Mouse (Mus musculus) hindbrain, embryonic 13.5 days (tissue): ENCODE data around the gene Ccdc106. TPM values are rescaled to one million over a fixed set of nuclear protein-coding genes. Genes with fewer than 3 reads are reported as not detected.
A peak's percentile ranks its signal among the peaks of the same experiment; 100 is the strongest.
"Not testable (repeated sequence)": the region's sequence is repeated elsewhere in the genome, so short reads cannot be mapped to it uniquely, and the experiment has no call there.

Experiments used
- ATAC-seq: fragments of 200-750 bp; cut with Nextera tagmentation; 2 replicates; pipeline ENCODE4 v1.8.0; 2017; ENCODE audit warnings: moderate TSS enrichment; ENCODE audit not compliant: low FRiP score
- H3K27ac ChIP-seq: fragments of 300-500 bp; sonication (generic); 2 replicates; pipeline ENCODE4 v1.5.1; 2015; ENCODE audit warnings: inconsistent platforms, mild to moderate bottlenecking, moderate library complexity
- H3K27me3 ChIP-seq: fragments of 300-500 bp; sonication (generic); 2 replicates; pipeline ENCODE4 v1.6.1; 2015; ENCODE audit warnings: mild to moderate bottlenecking, inconsistent platforms
- H3K36me3 ChIP-seq: fragments of 300-500 bp; sonication (generic); 2 replicates; pipeline ENCODE4 v1.6.1; 2015; ENCODE audit warnings: mild to moderate bottlenecking, inconsistent platforms
- H3K4me1 ChIP-seq: fragments of 300-500 bp; sonication (generic); replicated peaks from 2 replicates; pipeline ENCODE4 v1.6.1; 2015; ENCODE audit warnings: inconsistent platforms
- H3K4me2 ChIP-seq: fragments of 300-500 bp; sonication (generic); 2 replicates; pipeline ENCODE4 v1.6.1; 2015; ENCODE audit warnings: inconsistent platforms, mild to moderate bottlenecking, moderate library complexity
- H3K4me3 ChIP-seq: fragments of 300-500 bp; sonication (generic); 2 replicates; pipeline ENCODE4 v1.5.1; 2015; ENCODE audit warnings: mild to moderate bottlenecking, inconsistent platforms
- H3K9ac ChIP-seq: fragments of 300-500 bp; sonication (generic); 2 replicates; pipeline ENCODE4 v1.6.1; 2015; ENCODE audit warnings: mild to moderate bottlenecking, inconsistent platforms
- H3K9me3 ChIP-seq: fragments of 300-500 bp; sonication (generic); 2 replicates; pipeline ENCODE4 v1.6.1; 2016; ENCODE audit warnings: inconsistent platforms
- WGBS: fragments of 180-500 bp; shearing (Covaris S2); methylation state at CpG from one replicate; pipeline ENCODE4 v1.1.7; 2015; 5-methylcytosine and 5-hydroxymethylcytosine counted together
- polyA plus RNA-seq: library from polyadenylated mRNA; unstranded; fragments of >200 nt; fragmentation: Nextera tagmentation; extraction: Ambion mirVana; gene quantifications from 2 replicates; pipeline ENCODE4 v1.2.1, GENCODE M21; 2015

The Ccdc106 gene
- polyA plus RNA-seq, 1 experiment from 2014 or later, result 38.7 TPM

DNA sequence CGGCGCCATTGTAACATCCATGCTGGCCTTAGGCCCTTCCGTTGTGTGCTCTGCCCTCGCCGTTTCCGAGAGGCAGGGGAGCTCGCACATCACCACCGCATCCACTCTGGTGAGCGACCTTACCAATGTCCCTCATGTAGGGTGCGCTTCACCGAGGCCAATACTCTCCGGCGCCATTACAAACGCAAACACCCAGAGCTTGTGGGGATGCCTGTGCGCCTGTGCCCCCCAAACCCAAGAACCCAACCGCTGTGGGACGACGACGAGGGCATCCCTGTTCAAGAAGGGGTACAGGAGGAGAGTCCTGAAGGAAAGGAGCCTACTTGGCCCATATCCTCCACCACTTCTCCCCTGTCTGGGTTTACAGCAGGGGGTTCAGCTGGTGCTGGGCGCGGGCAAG, 2.4 kb upstream of the Ccdc106 start:
- H3K9ac ChIP-seq, result no peak overlapping the region
- no peak for ATAC-seq
- no peak overlapping the region for H3K4me3 ChIP-seq
- no peaks in the 10 kb centered on the region for H3K9me3 ChIP-seq
- H3K27me3 ChIP-seq, result no peaks in the 10 kb centered on the region
- peaks cover 33% of the 10 kb centered on the region for H3K4me1 ChIP-seq
- H3K4me2 ChIP-seq, result no peak overlapping the region
- peaks cover 20% of the 10 kb centered on the region for H3K36me3 ChIP-seq
- WGBS, result 98% methylated on average over 21 of the region's 21 CpGs
- H3K27ac ChIP-seq, result no peak overlapping the region

DNA sequence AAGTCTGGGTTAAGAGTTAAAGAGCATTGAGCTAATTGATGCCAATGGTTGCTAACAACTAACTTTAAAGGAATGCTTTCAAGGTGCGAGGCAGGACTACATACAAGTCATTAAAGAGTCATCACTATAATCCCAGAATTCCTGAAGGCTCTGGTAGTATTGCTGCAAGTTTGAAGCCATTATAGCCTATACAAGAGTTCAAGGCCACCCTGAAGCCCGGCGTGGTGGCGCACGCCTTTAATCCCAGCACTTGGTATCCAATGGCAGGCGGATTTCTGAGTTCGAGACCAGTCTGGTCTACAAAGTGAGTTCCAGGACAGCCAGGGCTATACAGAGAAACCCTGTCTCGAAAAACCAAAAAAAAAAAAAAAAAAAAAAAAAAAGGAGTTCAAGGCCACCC, 777 bp upstream of the Ccdc106 start:
- Histone ChIP-seq H3K4me3 (peak overlapping the region; percentile 79), H3K4me1 (peaks cover 27% of the 10 kb centered on the region), H3K27ac (peak overlapping the region; percentile 95), H3K4me2 (peak overlapping the region; percentile 88), H3K36me3 (peaks cover 36% of the 10 kb centered on the region)
- H3K9ac ChIP-seq, H3K9me3 ChIP-seq, ATAC-seq, H3K27me3 ChIP-seq: not testable (repeated sequence)
- 28% methylated on average over 8 of the region's 8 CpGs for WGBS

DNA sequence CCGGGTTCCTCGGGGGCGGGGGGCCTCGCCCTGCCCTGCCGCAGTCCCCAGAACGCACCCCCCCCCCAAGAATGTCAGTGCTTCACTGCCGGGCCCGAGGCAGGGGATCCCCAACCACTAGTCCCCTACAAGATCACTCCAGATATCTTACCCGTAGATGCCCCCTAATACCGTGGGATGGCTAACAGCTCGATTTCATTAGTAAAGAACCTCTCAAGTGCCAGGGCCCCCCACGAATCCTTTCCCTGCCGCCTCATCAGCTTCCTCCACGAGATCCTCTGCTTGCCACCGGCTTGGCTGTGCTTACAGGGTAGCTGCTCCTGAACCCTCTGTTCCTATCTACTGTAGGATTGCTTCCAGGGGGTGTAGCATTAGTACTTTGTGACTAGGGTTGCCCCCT, 332 bp downstream of the Ccdc106 start:
- H3K4me1 ChIP-seq, result peaks cover 27% of the 10 kb centered on the region
- 1% methylated on average over 15 of the region's 15 CpGs for WGBS
- ATAC-seq, result peak; percentile 5
- H3K9ac ChIP-seq, result peak overlapping the region; percentile 98
- peak overlapping the region; percentile 79 for H3K4me3 ChIP-seq
- H3K27me3 ChIP-seq, result no peaks in the 10 kb centered on the region
- H3K4me2 ChIP-seq, result peak overlapping the region; percentile 88
- H3K36me3 ChIP-seq, result peaks cover 40% of the 10 kb centered on the region
- H3K9me3 ChIP-seq, result no peaks in the 10 kb centered on the region
- H3K27ac ChIP-seq, result peak overlapping the region; percentile 95

DNA sequence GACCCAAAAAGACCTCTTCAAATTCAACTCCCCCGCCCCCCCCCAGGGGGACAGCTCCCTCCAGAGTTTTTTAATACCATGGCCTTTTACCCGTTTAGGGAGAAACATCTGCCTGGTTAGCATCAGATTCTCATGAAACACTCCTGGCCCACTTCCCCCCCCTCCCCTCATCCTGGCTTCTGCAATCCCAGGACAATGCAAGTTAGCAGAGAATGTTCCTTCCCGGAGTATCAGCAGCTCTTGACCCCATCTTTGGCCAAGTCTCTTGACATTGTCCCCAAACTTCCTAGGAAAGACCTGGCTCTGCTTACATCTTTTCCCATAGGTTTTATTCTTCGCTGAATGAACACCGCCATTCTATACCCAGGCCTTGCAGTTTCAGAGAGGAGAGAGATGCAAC, 844 bp downstream of the Ccdc106 start:
- Histone ChIP-seq H3K36me3 (peaks cover 44% of the 10 kb centered on the region), H3K9ac (peak overlapping the region; percentile 98), H3K27ac (peak overlapping the region; percentile 95), H3K4me1 (peaks cover 21% of the 10 kb centered on the region), H3K4me3 (peak overlapping the region; percentile 79), H3K27me3 (no peaks in the 10 kb centered on the region), H3K4me2 (peak overlapping the region; percentile 88), H3K9me3 (no peaks in the 10 kb centered on the region)
- WGBS, result 55% methylated on average over 5 of the region's 5 CpGs
- ATAC-seq, result no peak

DNA sequence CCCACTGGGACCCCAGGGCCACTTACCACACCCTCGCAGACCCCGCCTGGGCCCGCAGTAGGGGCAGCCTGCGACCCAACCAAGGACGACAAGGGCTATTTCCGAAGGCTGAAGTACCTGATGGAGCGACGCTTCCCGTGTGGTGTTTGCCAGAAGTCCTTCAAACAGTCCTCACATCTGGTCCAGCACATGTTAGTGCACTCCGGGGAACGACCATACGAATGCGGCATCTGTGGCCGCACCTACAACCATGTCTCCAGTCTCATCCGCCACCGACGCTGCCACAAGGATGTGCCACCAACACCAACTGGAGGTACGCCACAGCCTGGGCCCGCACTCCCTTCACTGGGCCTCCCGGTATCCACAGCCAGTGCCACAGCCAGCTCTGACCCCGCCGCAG, 9.2 kb downstream of the Ccdc106 start:
- no peaks in the 10 kb centered on the region for H3K27me3 ChIP-seq
- WGBS, result 94% methylated on average over 22 of the region's 22 CpGs
- peaks cover 88% of the 10 kb centered on the region for H3K36me3 ChIP-seq
- no peak overlapping the region for H3K4me2 ChIP-seq
- H3K4me3 ChIP-seq, result no peak overlapping the region
- no peaks in the 10 kb centered on the region for H3K4me1 ChIP-seq
- peaks cover 26% of the 10 kb centered on the region for H3K9me3 ChIP-seq
- no peak for ATAC-seq
- no peak overlapping the region for H3K9ac ChIP-seq
- H3K27ac ChIP-seq, result no peak overlapping the region

DNA sequence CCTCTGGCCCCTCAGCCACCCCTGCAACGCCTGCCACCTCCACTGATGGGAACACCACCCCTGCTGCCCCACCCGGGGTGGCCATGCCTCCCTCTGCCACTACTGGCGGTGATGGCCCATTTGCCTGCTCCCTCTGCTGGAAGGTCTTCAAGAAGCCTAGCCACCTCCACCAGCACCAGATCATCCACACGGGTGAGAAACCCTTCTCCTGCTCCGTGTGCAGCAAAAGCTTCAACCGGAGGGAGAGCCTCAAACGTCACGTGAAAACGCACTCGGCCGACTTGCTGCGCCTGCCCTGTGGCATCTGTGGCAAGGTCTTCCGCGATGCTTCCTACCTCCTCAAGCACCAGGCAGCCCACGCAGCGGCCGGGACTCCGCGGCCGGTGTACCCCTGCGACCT, 9.6 kb downstream of the Ccdc106 start:
- no peak overlapping the region for H3K27ac ChIP-seq
- H3K4me1 ChIP-seq, result no peaks in the 10 kb centered on the region
- H3K27me3 ChIP-seq, result no peaks in the 10 kb centered on the region
- no peak for ATAC-seq
- peaks cover 26% of the 10 kb centered on the region for H3K9me3 ChIP-seq
- H3K9ac ChIP-seq, result no peak overlapping the region
- no peak overlapping the region for H3K4me3 ChIP-seq
- 90% methylated on average over 21 of the region's 21 CpGs for WGBS
- H3K4me2 ChIP-seq, result no peak overlapping the region
- peaks cover 88% of the 10 kb centered on the region for H3K36me3 ChIP-seq

DNA sequence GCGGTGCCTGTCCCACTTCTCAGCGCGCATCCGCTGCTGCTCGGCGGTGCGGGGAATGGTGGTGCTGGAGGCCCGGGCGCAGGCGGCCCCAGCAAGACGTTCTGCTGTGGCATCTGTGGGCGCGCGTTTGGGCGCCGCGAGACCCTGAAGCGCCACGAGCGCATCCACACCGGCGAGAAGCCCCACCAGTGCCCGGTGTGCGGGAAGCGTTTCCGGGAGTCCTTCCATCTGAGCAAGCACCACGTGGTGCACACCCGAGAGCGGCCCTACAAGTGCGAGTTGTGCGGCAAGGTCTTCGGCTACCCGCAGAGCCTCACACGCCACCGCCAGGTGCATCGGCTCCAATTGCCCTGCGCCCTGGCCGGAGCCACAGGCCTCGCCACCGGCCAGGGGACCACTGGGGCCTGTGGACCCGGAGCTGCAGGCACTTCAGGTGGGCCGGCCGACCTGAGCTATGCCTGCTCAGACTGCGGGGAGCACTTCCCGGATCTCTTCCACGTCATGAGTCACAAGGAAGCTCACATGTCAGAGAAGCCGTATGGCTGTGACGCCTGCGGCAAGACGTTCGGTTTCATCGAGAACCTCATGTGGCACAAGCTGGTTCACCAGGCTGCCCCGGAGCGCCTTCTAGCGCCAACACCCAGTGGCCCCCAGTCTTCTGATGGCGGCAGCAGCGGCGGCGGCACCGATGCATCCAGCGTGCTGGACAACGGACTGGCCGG, 10.4 kb downstream of the Ccdc106 start:
- H3K27ac ChIP-seq, result no peak overlapping the region
- 79% methylated on average over 63 of the region's 63 CpGs for WGBS
- H3K9me3 ChIP-seq, result peaks cover 26% of the 10 kb centered on the region
- H3K9ac ChIP-seq, result no peak overlapping the region
- no peak overlapping the region; the same call in 1 of the 2 replicates for H3K4me3 ChIP-seq
- H3K36me3 ChIP-seq, result peaks cover 95% of the 10 kb centered on the region
- no peaks in the 10 kb centered on the region for H3K4me1 ChIP-seq
- no peaks in the 10 kb centered on the region for H3K27me3 ChIP-seq
- H3K4me2 ChIP-seq, result no peak overlapping the region
- ATAC-seq, result no peak

DNA sequence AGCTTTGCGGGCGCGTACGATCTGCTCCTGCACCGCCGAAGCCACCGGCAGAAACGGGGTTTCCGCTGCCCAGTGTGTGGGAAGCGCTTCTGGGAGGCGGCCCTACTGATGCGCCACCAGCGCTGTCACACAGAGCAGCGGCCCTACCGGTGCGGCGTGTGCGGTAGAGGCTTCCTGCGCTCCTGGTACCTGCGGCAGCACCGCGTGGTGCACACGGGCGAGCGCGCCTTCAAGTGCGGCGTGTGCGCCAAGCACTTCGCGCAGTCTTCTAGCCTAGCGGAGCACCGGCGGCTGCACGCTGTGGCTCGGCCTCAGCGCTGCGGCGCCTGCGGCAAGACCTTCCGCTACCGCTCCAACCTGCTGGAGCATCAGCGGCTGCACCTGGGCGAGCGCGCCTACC, 11.1 kb downstream of the Ccdc106 start:
- peaks cover 96% of the 10 kb centered on the region for H3K36me3 ChIP-seq
- no peak overlapping the region for H3K4me3 ChIP-seq
- H3K27ac ChIP-seq, result no peak overlapping the region
- H3K9me3 ChIP-seq, result peaks cover 26% of the 10 kb centered on the region
- no peaks in the 10 kb centered on the region for H3K4me1 ChIP-seq
- no peak for ATAC-seq
- H3K4me2 ChIP-seq, result no peak overlapping the region
- 68% methylated on average over 45 of the region's 46 CpGs for WGBS
- no peak overlapping the region for H3K9ac ChIP-seq
- no peaks in the 10 kb centered on the region for H3K27me3 ChIP-seq

DNA sequence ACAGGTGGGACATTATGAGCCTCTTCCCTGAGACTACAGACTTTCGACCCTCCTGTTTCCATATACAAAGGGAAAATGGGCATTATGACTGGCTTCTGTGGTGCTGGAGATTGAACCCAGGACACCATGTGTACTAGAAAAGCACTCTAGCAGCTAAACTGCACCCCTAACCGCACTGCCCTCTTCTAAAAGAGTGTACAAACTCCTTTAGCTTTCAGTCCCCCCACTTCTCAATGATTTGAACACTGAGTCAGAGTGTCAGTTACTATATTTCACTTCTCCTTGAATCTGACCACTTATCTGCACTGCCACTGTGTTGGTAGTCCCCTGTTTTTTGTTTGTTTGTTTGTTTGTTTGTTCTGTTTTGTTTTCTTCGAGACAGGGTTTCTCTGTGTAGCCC, 13.5 kb downstream of the Ccdc106 start, which contains the start of gene 4632433K11Rik:
Gene 4632433K11Rik, plus strand, starts transcription at position 301 of the 400 bp plus-strand sequence.
- WGBS, result 92% methylated on average over 3 of the region's 3 CpGs
- Histone ChIP-seq H3K27ac (no peak within 1 kb of the TSS), H3K27me3 (no peaks in the 10 kb centered on the region), H3K9ac (no peak within 1 kb of the TSS), H3K4me3 (no peak within 1 kb of the TSS), H3K4me1 (peaks cover 12% of the 10 kb centered on the region), H3K9me3 (peaks cover 26% of the 10 kb centered on the region), H3K4me2 (no peak within 1 kb of the TSS), H3K36me3 (peaks cover 78% of the 10 kb centered on the region)
- no peak for ATAC-seq

DNA sequence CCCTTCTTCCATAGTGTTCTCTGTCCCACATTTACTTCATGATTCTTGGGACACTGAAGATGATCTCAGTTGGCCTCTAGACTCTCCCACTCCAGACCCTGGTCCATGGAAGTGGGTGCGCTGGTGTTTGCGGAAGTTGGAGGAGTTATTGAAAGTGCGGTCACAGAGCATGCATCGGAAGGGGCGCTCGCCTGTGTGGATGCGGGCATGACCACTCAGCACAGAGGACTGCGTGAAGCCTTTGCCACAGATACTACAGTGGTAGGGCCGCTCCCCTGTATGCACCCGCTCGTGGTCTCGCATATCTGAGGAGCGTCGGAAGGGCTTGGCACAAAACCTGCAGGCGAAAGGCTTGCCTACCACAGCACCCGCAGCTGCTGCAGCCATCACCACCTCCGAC, 15.3 kb downstream of the Ccdc106 start:
- 96% methylated on average over 17 of the region's 17 CpGs for WGBS
- Histone ChIP-seq H3K9ac (no peak overlapping the region), H3K4me2 (no peak overlapping the region), H3K36me3 (peaks cover 60% of the 10 kb centered on the region), H3K4me1 (peaks cover 22% of the 10 kb centered on the region), H3K4me3 (no peak overlapping the region), H3K9me3 (peaks cover 14% of the 10 kb centered on the region), H3K27me3 (no peaks in the 10 kb centered on the region), H3K27ac (no peak overlapping the region)
- ATAC-seq, result no peak

DNA sequence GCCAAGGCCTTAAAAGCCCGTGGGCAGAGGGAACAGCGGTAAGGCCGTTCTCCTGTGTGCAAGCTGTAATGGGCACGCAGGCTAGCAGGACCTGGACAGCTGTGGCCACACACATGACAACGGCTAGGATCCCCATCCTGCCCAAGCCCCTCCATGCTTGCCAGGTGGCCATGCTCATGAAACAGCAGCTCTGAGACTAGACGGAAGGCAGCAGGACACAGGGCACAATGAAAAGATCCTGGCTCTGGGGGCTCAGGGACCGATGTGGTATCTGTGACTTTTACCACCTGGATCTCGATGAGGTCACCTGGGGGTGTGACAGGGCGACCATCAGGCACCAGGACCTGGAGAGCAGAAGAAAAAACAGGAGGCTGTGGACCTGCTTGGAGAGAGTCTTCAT, 15.8 kb downstream of the Ccdc106 start:
- Histone ChIP-seq H3K4me2 (no peak overlapping the region), H3K4me3 (no peak overlapping the region), H3K27me3 (no peaks in the 10 kb centered on the region), H3K27ac (no peak overlapping the region), H3K36me3 (peaks cover 55% of the 10 kb centered on the region), H3K9ac (no peak overlapping the region), H3K4me1 (peaks cover 22% of the 10 kb centered on the region), H3K9me3 (peaks cover 8% of the 10 kb centered on the region)
- 95% methylated on average over 9 of the region's 9 CpGs for WGBS
- no peak for ATAC-seq

DNA sequence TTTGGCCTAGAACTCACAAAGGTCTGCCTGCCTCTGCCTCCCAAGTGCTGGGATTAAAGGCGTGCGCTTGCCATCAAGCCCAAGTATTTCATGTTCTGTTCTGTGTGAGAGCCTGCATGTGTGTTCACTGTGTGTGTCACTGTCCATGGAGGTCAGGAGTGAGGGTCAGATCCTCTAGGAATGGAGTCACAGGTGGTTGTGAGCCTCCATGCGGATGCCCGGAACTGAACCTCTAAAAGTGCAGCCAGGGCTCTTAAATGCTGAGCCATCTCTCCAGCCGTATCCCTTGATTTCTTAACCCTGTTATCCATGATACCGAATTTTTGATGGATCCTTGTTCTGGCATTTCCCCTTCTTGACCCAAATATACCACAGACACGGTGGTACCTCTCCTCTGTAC, 16.7 kb downstream of the Ccdc106 start:
- no peaks in the 10 kb centered on the region for H3K27me3 ChIP-seq
- peak overlapping the region; percentile 60; the same call in 1 of the 2 replicates for H3K4me2 ChIP-seq
- ATAC-seq, result no peak
- peaks cover 22% of the 10 kb centered on the region for H3K4me1 ChIP-seq
- H3K9me3 ChIP-seq, result no peaks in the 10 kb centered on the region
- no peak overlapping the region for H3K9ac ChIP-seq
- WGBS, result 95% methylated on average over 7 of the region's 7 CpGs
- peak overlapping the region; percentile 98; the same call in 1 of the 2 replicates for H3K27ac ChIP-seq
- peaks cover 46% of the 10 kb centered on the region for H3K36me3 ChIP-seq
- no peak overlapping the region; the same call in 1 of the 2 replicates for H3K4me3 ChIP-seq

DNA sequence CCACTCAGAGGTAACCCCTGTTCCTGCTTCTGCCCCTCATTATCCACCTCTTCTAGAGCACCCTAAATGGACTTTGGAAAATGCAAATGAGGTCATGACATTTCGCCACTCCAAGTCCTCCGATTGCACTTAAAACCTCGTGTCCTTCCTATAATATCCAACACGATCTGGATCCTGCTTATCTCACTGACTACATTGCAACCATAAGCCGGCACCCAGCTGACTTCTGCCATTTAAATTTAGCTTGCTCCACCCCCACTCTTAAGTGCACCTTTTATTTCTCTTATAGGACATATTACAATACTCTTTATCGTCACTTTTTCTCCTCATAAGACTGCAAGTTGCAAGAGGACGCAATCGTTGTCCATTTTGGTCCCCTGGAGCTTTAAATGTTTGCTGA, 17.1 kb downstream of the Ccdc106 start:
- Histone ChIP-seq H3K4me3 (peak overlapping the region; percentile 61), H3K4me1 (peaks cover 22% of the 10 kb centered on the region), H3K9me3 (no peaks in the 10 kb centered on the region), H3K4me2 (peak overlapping the region; percentile 60), H3K27ac (peak overlapping the region; percentile 98), H3K9ac (peak overlapping the region; percentile 77), H3K27me3 (no peaks in the 10 kb centered on the region), H3K36me3 (peaks cover 42% of the 10 kb centered on the region)
- WGBS, result 85% methylated on average over 8 of the region's 8 CpGs
- ATAC-seq, result no peak
